Mouse (Mus musculus): ENCODE results near the gene Sppl2b.

Gene Sppl2b

DNA sequence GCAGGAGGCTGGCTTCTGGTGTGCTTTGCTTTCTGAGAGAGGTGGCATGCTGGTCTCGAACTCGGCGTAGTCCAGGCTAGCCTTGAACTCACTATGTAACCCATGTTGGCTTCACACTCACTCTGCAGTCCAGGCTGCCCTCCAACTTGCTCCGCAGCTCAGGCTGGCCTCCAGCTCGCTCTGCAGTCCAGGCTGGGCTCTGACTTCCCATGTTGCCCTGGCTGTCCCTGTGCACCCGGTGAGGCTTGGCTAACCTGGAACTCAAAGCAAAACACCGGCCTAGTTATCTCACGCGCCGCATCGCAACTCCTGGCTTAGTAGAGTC is 636 bp downstream of the Sppl2b start:
- Histone ChIP-seq H3K36me3 (ENCODE audit: control insufficient read depth, insufficient read depth, low read length, poor library complexity, severe bottlenecking) (peaks cover 1% of the 10 kb centered on the region; the same call in 1 of the 2 replicates), H3K27me3 (ENCODE audit: control insufficient read depth, insufficient read depth, low read length, poor library complexity, severe bottlenecking) (no peaks in the 10 kb centered on the region)
- peak; percentile 16 for DNase-seq (ENCODE audit: low read depth, low spot score)

DNA sequence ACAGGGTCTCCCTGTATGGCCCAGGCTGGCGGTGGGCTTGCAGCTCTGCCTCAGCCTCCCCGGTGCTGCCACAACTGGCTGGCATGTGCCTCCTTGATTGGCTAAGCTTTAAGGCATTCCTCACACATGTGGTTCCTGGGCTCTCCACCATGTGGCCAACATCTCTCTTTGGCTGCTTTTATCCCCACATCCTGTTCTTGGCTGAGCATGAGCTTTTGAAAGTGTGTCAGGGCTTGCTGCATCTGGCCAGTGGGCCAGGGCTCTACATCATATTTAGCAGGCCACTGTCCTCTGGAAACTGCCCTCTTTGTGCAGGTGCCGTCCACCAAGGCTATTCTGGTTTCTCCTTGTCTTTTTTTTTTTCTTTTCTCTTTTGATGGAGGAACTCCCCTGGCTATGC is 1.2 kb downstream of the Sppl2b start:
- DNase-seq (ENCODE audit: low read depth, low spot score), result no peak
- no peaks in the 10 kb centered on the region for H3K27me3 ChIP-seq (ENCODE audit: control insufficient read depth, insufficient read depth, low read length, poor library complexity, severe bottlenecking)
- peaks cover 1% of the 10 kb centered on the region; the same call in 1 of the 2 replicates for H3K36me3 ChIP-seq (ENCODE audit: control insufficient read depth, insufficient read depth, low read length, poor library complexity, severe bottlenecking)

DNA sequence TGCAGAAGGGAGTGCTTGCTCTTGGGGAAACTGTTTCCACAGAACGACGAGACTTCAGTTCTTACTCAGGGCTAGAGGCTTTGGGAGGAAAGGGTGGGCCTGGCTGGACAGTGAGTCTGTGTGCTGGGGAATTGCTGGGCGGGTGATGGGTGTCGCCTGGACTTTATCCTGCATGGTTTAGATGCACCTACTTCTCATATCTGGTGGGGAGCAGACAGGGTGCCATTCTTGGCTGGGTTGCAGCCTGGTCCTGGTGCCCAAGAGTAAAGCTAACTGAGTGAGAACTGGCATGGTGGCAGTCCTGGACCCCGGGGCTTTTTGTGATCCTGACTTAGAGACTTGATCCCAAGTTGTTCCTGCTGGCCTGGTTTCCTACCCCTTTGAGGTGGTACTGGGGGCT is 1.8 kb downstream of the Sppl2b start:
- H3K36me3 ChIP-seq (ENCODE audit: control insufficient read depth, insufficient read depth, low read length, poor library complexity, severe bottlenecking), result peaks cover 1% of the 10 kb centered on the region; the same call in 1 of the 2 replicates
- no peak for DNase-seq (ENCODE audit: low read depth, low spot score)
- no peaks in the 10 kb centered on the region for H3K27me3 ChIP-seq (ENCODE audit: control insufficient read depth, insufficient read depth, low read length, poor library complexity, severe bottlenecking)

DNA sequence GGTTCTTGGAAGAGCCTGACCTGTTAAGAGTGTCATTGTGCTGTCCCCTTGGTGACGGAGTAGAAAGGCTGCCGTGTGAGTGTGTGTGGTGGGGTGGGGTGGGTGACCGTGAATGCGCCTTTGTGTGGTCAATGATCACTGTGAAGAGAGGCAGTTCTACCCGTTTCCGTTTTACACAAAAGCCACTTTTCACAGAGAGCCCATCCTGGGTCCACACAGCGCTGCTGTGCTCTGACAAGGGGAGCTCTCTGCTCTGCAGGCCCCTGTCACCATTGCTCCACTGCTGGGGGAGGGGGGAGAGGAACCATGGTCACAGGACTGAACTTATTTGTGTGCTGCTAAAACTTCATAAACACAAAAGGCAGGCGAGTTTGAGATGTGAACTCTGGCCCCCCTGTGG is 2.3 kb downstream of the Sppl2b start:
- DNase-seq (ENCODE audit: low read depth, low spot score), result no peak

DNA sequence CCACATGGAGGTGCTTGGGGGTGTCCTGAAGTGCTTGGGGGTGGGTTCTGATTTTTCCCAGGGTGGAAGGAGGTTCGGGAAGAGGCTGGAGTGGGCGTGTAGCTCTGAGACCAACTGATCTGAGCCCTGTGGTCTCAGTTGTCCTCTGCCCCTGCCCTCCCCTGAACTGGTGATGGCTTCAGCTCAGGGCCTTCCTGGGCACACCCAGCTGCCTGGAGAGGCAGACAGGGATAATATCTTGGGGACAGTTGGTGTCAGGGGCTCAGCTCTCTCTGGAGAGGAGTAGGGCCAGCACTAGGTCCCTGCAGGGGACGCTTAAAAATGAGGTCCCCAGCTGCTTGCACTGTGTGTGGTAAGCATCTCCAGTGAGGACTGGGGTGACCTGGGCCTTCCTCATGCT is 2.8 kb downstream of the Sppl2b start:
- H3K27me3 ChIP-seq (ENCODE audit: control insufficient read depth, insufficient read depth, low read length, poor library complexity, severe bottlenecking), result no peaks in the 10 kb centered on the region
- H3K36me3 ChIP-seq (ENCODE audit: control insufficient read depth, insufficient read depth, low read length, poor library complexity, severe bottlenecking), result no peaks in the 10 kb centered on the region; the same call in none of the 2 replicates
- DNase-seq (ENCODE audit: low read depth, low spot score), result no peak

More for the DNA sequence above, 2.3 kb downstream of the Sppl2b start:
- Histone ChIP-seq H3K36me3 (ENCODE audit: control insufficient read depth, insufficient read depth, low read length, poor library complexity, severe bottlenecking) (peaks cover 1% of the 10 kb centered on the region; the same call in 1 of the 2 replicates), H3K27me3 (ENCODE audit: control insufficient read depth, insufficient read depth, low read length, poor library complexity, severe bottlenecking) (no peaks in the 10 kb centered on the region)

DNA sequence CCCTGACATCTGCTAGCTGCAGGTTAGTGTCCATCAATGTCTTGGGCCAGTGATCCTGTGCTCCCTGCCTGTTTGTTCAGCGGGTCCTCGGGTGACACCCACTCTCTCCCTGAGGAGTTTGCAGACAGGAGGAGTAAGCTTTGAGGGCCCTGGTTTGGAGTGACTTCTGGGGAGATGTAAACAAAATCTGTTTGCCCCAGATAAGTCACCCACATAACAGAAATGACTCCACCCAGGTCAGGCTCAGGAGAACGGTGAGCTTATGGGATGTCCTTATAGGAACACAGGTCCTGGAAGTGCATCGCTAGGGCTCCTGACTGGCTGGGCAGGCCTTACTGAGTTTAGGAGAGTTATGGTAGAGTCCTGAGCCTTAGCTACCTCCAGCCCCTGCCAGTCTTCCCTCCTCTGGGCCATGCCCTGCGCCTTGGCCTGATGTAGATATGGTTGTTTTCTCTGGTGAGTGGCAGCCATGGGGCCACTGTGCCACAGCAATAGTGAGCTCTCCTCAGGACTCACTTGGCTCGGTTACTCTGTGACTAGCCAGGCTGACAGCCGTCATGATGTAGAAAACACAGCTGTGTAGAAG is 3.4 kb downstream of the Sppl2b start:
- no peaks in the 10 kb centered on the region for H3K27me3 ChIP-seq (ENCODE audit: control insufficient read depth, insufficient read depth, low read length, poor library complexity, severe bottlenecking)
- DNase-seq (ENCODE audit: low read depth, low spot score), result no peak
- H3K36me3 ChIP-seq (ENCODE audit: control insufficient read depth, insufficient read depth, low read length, poor library complexity, severe bottlenecking), result no peaks in the 10 kb centered on the region; the same call in 1 of the 2 replicates

DNA sequence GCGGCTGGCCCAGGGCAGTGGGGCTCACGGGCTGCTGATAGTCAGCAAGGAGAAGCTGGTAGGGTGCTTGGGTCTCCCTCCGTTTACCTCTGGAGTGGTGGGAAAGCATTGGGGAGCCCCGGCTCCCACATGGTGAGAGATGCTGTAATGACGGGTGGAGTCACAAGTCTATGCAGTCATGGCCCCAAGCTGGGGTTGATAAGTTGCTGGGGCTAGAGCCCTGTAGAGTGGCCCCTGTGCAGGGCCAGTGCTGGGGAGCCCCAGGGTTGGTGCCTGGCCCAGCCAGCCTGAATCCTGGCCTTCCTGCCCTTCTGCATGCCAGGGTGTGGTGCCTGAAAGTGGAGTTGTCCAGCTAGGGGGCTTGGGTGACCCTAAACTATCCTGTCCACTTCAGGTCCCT is 7.2 kb downstream of the Sppl2b start:
- DNase-seq (ENCODE audit: low read depth, low spot score), result no peak
- Histone ChIP-seq H3K27me3 (ENCODE audit: control insufficient read depth, insufficient read depth, low read length, poor library complexity, severe bottlenecking) (no peaks in the 10 kb centered on the region), H3K36me3 (ENCODE audit: control insufficient read depth, insufficient read depth, low read length, poor library complexity, severe bottlenecking) (no peaks in the 10 kb centered on the region; the same call in none of the 2 replicates)

DNA sequence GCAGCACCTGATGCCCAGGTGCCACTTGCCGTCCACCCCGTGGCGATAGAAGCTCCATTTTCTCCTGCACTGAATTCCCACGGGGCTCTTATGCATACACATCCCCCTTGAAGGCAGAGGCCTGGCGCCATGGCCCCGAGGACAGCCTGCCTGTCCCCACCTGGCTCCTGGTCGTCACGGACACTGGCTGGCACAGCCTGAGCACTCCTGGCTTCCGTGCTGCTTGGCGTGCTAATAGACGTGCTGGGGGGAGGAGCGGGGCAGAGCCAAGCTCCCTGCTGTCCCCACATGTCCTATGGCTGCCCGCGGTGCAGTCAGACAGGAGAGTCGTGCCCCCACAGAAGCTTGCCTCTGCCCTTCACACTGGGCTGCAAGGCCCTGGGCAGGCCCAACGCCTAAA is 9.4 kb downstream of the Sppl2b start:
- no peak for DNase-seq (ENCODE audit: low read depth, low spot score)
- Histone ChIP-seq H3K27me3 (ENCODE audit: control insufficient read depth, insufficient read depth, low read length, poor library complexity, severe bottlenecking) (no peaks in the 10 kb centered on the region), H3K36me3 (ENCODE audit: control insufficient read depth, insufficient read depth, low read length, poor library complexity, severe bottlenecking) (no peaks in the 10 kb centered on the region; the same call in none of the 2 replicates)

DNA sequence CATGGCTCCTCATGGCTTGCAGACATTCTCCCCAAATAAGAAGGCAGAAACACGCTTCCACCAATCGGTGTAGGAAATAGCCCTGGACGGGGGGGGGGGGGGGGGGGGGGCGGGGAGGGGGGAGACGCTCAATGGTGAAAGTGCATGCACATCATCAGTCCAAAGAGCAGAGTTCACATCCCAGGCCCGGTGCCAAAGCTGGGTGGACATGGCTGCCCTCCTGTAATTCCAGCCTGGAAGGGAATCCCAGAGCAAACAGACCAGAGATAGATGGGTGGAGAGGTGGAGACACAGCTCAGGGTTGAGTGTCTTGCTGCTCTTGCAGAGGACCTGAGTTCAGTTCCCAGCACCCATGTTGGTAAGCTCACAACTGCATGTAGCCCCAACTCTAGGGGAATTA is 15.9 kb downstream of the Sppl2b start:
- Histone ChIP-seq H3K27me3 (ENCODE audit: control insufficient read depth, insufficient read depth, low read length, poor library complexity, severe bottlenecking) (no peaks in the 10 kb centered on the region), H3K36me3 (ENCODE audit: control insufficient read depth, insufficient read depth, low read length, poor library complexity, severe bottlenecking) (no peaks in the 10 kb centered on the region; the same call in 1 of the 2 replicates)
- no peak for DNase-seq (ENCODE audit: low read depth, low spot score)

DNA sequence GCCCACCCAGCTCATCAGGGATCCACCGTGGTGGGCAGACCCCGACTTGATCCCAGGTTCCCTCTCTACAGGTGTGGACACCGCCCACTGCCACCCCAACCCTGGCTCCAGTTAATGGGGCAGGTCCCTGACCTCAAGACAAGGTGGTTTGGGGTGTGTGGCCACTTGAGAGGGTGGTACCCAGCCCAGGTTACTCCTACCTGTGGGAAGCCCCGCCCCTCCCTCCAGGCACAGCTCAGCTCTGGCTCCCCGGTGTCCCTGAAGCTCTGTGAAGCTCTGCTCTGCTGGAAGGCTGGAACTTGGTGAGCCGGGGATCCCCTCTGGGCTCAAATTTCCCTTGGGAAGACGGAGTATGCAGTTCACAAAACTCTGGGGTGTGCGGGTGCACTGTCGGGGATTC is 16.5 kb downstream of the Sppl2b start, which contains the start of gene Tmprss9:
TSS of gene Tmprss9 (plus strand) at position 268 of the 400 bp plus-strand sequence.
- no peak for DNase-seq (ENCODE audit: low read depth, low spot score)
- H3K36me3 ChIP-seq (ENCODE audit: control insufficient read depth, insufficient read depth, low read length, poor library complexity, severe bottlenecking), result no peaks in the 10 kb centered on the region
- no peaks in the 10 kb centered on the region for H3K27me3 ChIP-seq (ENCODE audit: control insufficient read depth, insufficient read depth, low read length, poor library complexity, severe bottlenecking)

DNA sequence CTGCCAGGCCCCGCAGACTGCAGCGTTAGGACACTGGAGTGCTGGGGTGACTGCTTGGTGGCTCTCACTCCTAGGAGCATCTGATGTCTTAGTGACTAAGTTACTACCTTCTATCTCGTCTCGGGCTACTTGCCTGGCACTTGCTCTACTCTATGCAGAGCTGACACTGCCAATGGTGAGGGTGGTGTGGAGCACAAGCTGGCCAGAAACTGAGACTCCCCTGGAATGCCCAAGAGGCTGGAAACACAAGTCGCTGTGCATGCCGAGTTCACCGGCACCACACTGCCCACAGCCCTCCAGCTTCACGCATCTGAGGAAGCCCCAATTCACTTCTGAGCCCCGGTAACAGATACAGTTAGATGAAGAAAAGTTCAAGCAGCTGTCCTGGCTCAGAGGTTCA is 19.0 kb downstream of the Sppl2b start:
- Histone ChIP-seq H3K36me3 (ENCODE audit: control insufficient read depth, insufficient read depth, low read length, poor library complexity, severe bottlenecking) (no peaks in the 10 kb centered on the region), H3K27me3 (ENCODE audit: control insufficient read depth, insufficient read depth, low read length, poor library complexity, severe bottlenecking) (0 out of 2 replicates have a peak, but pooled peaks cover 1% of the 10 kb centered on the region)
- DNase-seq (ENCODE audit: low read depth, low spot score), result no peak

DNA sequence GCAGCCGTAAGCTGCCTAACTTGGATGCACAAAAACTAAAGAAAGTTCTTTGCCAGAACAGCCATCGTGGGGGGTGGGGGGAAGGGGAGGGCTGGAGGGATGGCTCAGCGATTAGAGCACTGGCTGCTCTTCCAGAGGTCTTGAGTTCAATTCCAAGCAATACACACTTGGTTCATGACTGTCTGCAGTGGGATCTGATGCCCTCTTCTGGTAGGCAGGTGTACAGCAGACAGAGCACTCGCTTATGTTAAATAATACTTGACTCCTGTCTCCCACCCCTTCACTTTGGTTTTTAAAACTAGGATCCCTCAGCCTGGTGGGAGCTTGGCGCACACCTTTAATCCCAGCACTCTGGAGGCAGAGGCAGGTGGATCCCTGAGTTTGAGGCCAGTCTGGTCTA is 21.0 kb downstream of the Sppl2b start:
- peak; percentile 84 for DNase-seq (ENCODE audit: low read depth, low spot score)

DNA sequence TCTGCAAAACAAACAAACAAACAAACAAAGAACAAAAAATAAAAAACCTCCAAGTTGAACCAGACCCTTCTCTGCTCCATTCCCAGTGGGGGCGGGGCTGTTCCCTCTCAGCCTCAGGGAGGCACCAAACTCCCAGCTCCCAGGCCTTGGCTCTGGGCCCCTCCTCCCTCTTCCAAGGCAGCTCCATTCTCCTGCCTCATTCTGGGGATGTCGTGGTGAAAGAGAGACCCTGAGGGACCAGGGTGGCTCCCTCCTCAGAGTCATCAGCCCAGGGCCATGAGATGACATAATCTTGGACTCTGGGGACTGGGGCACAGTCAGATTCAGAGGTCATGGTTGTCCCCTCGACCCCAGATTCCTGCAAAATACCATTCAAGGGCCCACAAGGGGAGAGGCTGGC is 21.5 kb downstream of the Sppl2b start:
- no peaks in the 10 kb centered on the region for H3K36me3 ChIP-seq (ENCODE audit: control insufficient read depth, insufficient read depth, low read length, poor library complexity, severe bottlenecking)
- 0 out of 2 replicates have a peak, but pooled peaks cover 1% of the 10 kb centered on the region for H3K27me3 ChIP-seq (ENCODE audit: control insufficient read depth, insufficient read depth, low read length, poor library complexity, severe bottlenecking)
- DNase-seq (ENCODE audit: low read depth, low spot score), result no peak

More for the DNA sequence above, 21.0 kb downstream of the Sppl2b start:
- H3K27me3 ChIP-seq (ENCODE audit: control insufficient read depth, insufficient read depth, low read length, poor library complexity, severe bottlenecking), result 0 out of 2 replicates have a peak, but pooled peaks cover 1% of the 10 kb centered on the region
- H3K36me3 ChIP-seq (ENCODE audit: control insufficient read depth, insufficient read depth, low read length, poor library complexity, severe bottlenecking), result no peaks in the 10 kb centered on the region

DNA sequence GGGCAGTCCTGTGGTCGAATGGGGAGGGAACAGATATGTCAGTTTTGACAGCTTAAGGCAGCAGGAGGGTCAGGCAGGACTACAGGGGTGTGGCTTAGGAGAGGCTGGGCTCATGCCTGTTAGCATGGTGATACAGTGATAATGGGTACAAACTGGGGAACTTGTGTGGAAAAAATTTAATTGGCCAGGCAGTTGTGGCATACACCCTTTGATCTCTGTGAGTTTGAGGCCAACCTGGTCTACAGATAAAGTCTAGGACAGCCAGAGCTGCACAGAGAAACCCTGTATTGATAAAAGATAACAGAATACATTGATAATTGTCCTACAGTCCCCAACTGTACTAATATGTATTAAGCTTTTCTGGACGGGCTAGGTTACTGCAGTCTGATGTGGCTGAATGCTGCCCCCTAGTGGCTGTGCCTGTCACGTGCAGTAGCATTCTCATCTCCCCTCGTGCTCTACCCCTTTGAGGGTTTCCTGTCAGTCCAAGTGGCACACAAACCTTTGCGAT is 25.1 kb downstream of the Sppl2b start:
- DNase-seq (ENCODE audit: low read depth, low spot score), result peak; percentile 88
- H3K36me3 ChIP-seq (ENCODE audit: control insufficient read depth, insufficient read depth, low read length, poor library complexity, severe bottlenecking), result no peaks in the 10 kb centered on the region
- 0 out of 2 replicates have a peak, but pooled peaks cover 1% of the 10 kb centered on the region for H3K27me3 ChIP-seq (ENCODE audit: control insufficient read depth, insufficient read depth, low read length, poor library complexity, severe bottlenecking)

DNA sequence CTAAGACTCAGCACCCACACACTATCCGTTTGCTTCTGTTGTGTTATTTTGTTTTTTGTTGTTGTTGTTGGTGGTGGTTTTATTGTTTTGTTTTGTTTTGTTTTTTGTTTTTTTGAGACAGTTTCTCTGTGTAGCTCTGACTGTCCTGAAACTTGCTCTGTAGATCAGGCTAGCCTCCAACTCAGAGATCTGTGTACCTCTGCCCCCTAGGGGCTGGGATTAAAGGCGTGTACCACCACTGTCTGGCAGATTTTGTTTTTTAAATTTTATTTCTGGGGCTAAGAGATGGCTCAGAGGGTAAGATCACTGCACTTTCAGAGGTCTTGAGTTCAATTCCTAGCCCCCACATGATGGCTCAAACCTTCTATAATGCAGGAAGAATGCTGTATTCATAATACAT is 25.8 kb downstream of the Sppl2b start:
- peak; percentile 51 for DNase-seq (ENCODE audit: low read depth, low spot score)
- Histone ChIP-seq H3K36me3 (ENCODE audit: control insufficient read depth, insufficient read depth, low read length, poor library complexity, severe bottlenecking) (no peaks in the 10 kb centered on the region), H3K27me3 (ENCODE audit: control insufficient read depth, insufficient read depth, low read length, poor library complexity, severe bottlenecking) (0 out of 2 replicates have a peak, but pooled peaks cover 1% of the 10 kb centered on the region)
